Comparison of ENCODE assay signal across 21 mouse cellular contexts in genomic region chr7:101615406-101615805, GRCm38 (mm10). TPM values are rescaled to one million over a fixed set of nuclear protein-coding genes. Genes with fewer than 3 reads are reported as not detected.
A peak's percentile ranks its signal among the peaks of the same experiment; 100 is the strongest.
DNase-seq lines count a peak whose midpoint lies in the region.
"Had no signal": no experiment of that assay in that cellular context is flagged by ENCODE, and none has a peak within 500 bp of the region (broad histone marks: within the 10 kb centered on the region; RNA-seq: fewer than 3 reads in every experiment).

No protein-coding gene starts in this region.

- DNase-seq in kidney, adult 9 months, result peak; percentile 12
- DNase-seq in kidney, adult 8-10 months, result no peak
- peak; percentile 57 for DNase-seq in NIH3T3 (ENCODE audit: low read depth)
- peak; percentile 68 for DNase-seq in adrenal gland, adult 2 months
- peak; percentile 23 for DNase-seq in lung, postnatal 14 days
- DNase-seq in neural tube, embryonic 10.5 days (ENCODE audit: extremely low spot score, low spot score), result no peak
- DNase-seq in retina, embryonic 14.5 days (ENCODE audit: low spot score), result no peak
- DNase-seq: cerebellum, adult 11 months; cerebellum, postnatal 25 days; gastrocnemius, postnatal 25 days had no signal

RNA-seq across cellular contexts. Expression of gene Art2b, which starts 30.0 kb away (rescaled TPM):
- not detected for total RNA-seq in adrenal gland, adult 2 months (2021)
- polyA plus RNA-seq in adrenal gland, adult 2 months (2012; rRNA removed), result 0.06 TPM in 1 of 2 replicates, not detected in the other
- total RNA-seq: gastrocnemius, postnatal 25 days; heart, postnatal 25 days; layer of hippocampus, postnatal 10 days; left cerebral cortex, postnatal 14 days had no signal
- polyA plus RNA-seq: C2C12; forebrain, embryonic 16.5 days; heart, embryonic 11.5 days; hindbrain, embryonic 16.5 days; liver, embryonic 11.5 days; midbrain, embryonic 16.5 days; neural tube, embryonic 12.5 days; stomach, postnatal 0 days had no signal

RNA-seq across cellular contexts. Expression of gene Clpb, which starts 48.0 kb away (rescaled TPM):
- 10 to 100 TPM; 87.6 to 89.5 TPM for total RNA-seq in adrenal gland, adult 2 months (2021)
- polyA plus RNA-seq in adrenal gland, adult 2 months (2012; rRNA removed), result 23.6 and 27.8 TPM in 2 replicates

Comparison
In these comparisons a context has a peak if more than half of its experiments do, and no peak if none do; other contexts are left out.
1. DNase-seq: peak in kidney, adult 9 months (single experiment), NIH3T3 (single experiment), adrenal gland, adult 2 months (single experiment) and lung, postnatal 14 days (single experiment); none in kidney, adult 8-10 months (0 of 2), neural tube, embryonic 10.5 days (single experiment) and retina, embryonic 14.5 days (single experiment).